Mouse (Mus musculus) adrenal gland, postnatal 10 days (tissue): ENCODE results near the gene Gm11634. TPM values are rescaled to one million over a fixed set of nuclear protein-coding genes. Genes with fewer than 3 reads are reported as not detected.
"Not testable (repeated sequence)": the region's sequence is repeated elsewhere in the genome, so short reads cannot be mapped to it uniquely, and the experiment has no call there.

Experiments used
- DNase-seq: peaks from one replicate; pipeline ENCODE4 v3.0.0; 2021; ENCODE audit warnings: mixed read lengths
- total RNA-seq, 2 experiments: library from RNA; stranded (reverse); gene quantifications; 2 replicates each; pipeline ENCODE4 v1.2.3; 2021

Gm11634 gene
- total RNA-seq, 2 experiments from 2014 or later: not detected

DNA sequence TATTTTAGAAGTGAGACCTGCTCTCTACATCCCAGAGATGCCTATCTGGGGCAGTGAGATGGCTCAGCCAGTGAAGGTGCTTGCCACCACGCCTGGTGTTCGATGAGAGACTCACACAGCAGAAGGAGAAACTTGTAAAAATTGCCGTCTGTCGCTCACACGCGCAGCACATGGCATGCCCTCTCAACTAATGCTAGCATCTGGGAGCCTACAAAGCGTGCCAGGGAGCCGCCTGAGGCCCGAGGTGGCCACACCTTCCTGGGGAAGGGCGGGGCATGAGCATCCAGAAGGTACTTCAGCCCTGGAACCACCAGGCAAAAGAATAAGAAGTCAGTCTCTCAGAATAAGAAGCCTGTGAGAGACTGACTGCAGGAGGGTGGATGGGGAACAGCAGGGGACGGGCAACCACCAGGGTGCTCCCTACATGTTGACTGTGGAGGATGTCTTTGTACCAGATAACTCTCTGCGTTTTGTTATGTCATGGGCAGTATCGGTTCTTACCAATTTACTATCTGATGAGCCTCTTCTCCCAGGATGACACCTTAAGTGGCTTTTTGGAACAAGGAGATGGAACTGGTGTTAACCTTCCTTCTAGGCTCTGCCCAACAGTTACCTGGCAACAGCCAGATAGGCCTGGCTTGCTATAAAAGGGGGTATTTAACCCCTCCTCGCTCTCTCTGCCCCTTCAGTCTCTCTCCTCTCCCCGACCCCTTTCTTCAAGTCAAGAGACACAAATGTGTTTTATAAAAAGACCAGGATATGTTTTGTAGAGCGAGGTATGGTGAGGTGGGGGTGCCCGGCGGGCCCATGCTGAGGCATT is 18.1 kb upstream of the Gm11634 start:
- DNase-seq: no peak

DNA sequence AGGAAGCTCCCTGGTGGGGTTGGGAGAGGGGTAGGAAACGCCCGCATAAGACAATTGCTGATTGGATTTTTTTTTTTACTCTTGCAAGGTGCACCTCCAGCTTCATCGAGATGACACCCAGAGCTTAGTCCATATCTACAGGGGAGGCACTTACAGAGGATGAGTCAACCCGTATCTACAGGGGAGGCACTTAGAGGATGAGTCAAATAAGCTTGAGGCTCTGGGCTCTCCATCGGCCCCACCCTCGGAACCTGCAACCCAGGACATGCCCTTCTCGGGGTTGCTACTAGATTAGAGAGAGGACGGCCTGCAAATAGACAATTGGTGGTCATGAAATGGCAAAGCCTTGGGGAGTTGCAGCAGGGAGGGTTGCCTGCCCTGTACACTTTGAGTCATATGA is 17.0 kb upstream of the Gm11634 start:
- no peak for DNase-seq

DNA sequence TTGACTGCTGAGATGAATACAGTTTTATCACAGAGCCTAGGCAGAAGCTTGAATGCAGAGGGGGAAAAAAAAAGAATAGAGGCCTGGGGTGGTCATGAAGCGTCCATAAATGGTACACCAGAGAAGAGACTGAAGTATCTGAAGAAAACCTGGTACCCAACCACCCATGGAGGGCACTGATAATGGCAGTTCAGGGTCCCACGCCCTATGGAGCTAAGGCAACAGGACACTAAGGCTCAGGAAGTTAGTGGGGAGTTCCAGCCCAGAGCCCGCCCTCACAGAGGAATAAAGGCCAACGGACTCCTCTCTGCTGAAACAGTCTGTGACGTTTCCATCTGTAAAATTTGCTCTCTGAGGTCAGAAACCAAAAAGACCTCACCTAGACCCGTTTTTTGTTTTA is 16.3 kb upstream of the Gm11634 start:
- no peak for DNase-seq

DNA sequence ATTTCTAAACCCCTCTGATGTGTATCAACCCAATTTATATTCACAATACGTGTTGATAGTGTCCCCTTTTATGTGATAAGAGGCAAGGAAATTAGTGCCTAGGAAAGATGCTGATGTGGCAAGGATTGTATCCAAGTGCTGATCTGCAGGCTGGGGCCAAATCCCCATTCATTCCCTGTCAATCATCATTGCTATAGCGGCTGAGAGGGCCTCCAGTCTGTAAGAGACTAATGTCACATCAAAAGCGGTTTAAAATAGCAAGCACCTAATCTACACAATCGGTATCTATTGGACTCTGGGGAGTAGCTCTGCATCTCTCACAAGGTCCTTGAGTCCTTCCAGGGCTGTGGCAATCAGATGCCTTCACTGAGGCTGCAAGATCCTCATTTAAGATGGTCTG is 15.1 kb upstream of the Gm11634 start:
- no peak for DNase-seq

DNA sequence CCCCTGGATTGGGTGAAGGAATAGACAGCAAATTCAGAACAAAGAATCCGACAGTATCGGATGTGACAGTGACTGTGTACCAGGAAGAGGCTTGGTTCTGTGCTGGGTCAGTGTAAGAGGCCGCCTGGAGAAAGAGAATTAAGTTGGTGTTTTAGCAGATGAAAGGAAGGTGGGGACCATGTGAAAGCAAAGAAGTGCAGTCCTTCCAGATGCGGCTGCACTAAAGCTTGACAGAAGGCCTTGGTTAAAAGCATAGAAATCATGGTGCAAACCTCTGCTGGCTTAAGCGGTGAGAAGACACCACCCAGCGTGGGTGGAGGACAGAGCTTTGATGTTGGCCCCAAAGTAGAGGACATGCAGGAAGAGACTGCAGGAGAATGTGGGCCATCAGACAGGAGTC is 14.5 kb upstream of the Gm11634 start:
- DNase-seq: no peak

DNA sequence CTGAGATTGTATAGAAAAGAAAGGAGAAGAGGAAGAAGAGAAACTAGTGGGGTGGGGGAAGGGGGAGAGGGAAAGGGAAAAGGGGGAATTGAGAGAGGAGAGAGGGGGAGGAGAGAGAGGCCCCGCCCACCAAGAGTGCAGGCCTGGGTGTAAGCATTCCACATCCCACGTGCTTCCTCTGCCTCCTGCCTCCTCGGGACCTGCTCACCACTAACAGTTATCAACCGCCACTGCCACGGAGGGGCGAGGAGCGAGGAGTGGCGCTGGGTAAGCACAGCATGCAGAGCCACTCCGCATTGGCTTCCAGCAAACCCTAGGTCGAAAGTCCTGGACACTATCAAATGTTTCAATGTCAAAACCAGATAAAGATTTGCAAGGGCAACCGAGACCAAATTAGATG is 11.4 kb upstream of the Gm11634 start:
- no peak for DNase-seq

DNA sequence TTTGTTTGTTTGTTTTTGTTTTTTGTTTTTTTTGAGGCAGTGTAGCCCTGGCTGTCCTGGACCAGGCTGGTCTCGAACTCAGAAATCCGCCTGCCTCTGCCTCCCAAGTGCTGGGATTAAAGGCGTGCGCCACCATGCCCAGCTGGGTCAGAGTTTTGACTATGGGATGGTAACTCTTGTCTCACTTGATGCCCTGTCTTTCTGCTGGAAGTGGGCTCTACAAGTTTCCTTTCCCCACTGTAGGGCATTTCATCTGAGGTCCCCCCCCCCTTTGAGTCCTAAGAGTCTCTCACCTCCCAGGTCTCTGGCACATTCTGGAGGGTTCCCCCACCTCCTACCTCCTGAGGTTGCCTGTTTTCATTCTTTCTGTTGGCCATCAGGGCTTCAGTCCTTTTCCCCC is 8.1 kb upstream of the Gm11634 start:
- DNase-seq: not testable (repeated sequence)

DNA sequence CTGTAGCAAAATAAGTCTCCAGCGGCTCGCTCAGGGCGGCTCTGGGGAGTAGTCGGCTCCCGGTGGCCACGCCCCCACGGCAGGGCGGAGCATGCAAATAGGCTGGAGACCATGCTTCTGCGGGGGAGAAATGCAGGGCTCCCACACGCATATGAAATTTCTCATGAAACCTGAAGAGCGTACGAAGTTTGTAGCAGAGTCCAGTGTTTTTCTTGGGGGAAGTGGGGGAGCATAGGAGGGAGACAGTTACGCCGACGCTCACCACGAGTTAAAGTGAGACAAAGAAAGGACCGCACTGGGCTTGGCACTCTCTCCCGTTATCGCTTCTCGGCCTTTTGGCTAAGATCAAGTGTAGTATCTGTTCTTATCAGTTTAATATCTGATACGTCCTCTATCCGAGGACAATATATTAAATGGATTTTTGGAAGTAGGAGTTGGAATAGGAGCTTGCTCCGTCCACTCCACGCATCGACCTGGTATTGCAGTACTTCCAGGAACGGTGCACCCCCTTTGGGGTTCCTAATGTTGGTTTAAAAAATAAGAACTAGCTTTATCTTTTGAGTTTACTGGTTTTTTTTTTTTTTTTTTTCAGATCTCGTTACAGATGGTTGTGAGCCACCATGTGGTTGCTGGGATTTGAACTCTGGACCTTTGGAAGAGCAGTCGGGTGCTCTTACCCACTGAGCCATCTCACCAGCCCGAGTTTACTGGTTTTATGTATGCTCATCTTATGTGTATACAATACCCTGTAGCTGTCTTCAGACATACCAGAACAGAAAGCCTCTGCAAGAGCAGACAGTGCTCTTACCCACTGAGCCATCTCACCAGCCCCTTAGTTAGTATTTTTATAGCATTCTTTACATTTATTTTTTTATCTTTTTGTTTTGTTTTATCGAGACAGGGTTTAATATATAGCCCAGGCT is 5.7 kb upstream of the Gm11634 start:
- peak; percentile 91 for DNase-seq

DNA sequence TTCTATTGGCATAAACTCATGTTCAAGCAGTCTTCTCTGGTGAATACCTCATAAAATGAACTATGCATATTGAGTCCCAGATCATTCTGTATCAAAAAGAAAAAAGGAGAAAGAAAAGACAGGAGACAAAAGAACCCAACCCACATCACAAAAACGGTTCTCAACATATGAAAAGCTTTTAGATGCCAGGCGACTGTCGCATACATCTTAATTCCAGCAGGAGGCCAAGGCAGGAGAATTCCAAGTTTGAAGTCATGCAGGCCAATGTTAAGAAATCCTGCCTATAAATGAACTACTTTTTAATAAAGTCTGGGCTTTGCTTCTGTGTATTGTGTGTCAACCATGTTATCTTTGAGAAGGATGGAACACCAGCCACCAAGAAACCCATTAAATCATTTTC is 5.1 kb upstream of the Gm11634 start:
- no peak for DNase-seq

DNA sequence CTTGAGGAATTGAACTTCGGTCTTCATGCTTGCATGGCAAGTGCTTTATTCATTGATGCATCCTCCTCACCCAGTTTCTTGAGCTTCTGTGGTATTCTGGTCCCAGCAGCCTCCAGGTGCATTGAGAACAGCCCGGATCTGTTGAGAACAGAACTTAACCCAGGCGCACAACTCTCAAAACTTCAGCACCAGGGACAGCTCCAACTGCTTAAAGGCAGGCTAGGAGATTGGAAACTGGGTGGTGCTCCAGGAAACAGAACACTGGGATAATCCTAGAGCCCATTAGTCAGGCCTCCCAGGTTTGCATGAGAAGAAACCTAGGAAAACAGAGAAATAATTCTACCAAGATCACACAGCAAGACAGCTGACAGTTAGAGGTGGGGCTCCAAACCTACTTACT is 3.4 kb upstream of the Gm11634 start:
- peak; percentile 85 for DNase-seq

DNA sequence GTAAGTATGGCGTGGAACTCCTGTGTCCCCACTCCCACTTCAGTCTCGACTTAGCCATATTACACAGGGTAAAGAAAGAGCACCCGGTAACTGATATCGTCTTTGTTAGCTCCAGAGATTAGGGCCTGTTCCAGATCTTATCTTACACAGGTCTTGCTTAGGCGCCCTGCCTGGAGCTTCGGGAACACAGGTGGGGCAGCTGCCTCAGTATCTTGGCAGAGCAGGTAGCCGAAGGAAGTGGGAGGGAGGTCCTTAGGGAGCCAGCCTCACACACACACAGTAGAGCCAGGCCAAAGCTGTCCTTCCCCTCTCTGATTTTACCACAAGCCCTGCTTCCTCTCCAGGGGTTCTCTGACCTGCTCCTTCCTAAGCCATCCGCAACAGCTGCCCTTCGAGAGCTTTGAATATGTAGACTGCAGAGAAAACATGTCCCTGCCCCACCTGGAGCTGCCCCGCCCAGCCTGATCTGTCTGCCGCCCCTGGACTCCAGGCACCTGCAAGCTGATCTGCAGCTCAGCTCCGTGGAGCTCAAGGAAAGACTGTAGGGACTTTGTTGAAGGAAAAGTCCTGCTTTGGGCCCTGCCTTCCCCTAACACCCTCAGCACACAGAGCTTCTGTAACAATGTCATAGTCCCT is 8.9 kb downstream of the Gm11634 start:
- DNase-seq: no peak

DNA sequence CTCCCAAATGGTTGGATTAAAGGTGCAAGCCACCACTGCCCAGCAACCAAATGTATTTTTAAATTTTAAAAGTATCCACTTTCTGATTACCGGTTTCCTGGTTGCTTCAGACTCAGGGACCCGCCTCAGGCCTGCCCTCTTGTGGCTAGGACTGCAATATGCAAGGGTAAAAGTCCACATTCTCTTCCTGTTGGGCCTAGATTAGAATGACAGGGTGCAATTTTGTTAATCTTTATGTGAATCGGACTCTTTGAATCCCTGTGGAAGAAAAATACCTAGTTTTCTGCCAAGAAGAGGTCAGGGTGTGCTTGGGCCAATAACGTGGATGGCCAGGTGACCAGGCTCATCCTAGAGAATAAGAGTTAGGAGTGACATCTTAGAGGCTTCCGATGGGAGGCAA is 9.6 kb downstream of the Gm11634 start:
- DNase-seq: peak; percentile 70

DNA sequence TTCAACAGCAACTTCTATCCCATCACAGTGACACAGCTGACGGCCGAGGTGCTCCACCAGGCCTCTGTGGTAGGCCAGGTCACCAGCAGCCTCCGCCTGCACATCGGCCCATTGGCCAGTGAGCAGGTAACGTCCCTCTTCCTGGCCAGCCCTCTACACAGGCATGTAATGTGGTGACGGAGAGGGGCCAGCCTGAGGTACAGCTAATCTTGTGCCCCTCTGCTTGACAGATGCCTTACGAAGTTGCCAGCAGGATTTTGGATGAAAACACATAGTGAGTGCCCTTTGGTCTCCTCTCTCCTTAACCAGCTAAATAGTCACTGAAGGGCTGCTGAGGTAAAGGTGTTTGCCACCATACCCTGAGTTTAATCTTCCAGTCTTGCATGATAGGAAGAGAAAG is 10.2 kb downstream of the Gm11634 start:
- no peak for DNase-seq

DNA sequence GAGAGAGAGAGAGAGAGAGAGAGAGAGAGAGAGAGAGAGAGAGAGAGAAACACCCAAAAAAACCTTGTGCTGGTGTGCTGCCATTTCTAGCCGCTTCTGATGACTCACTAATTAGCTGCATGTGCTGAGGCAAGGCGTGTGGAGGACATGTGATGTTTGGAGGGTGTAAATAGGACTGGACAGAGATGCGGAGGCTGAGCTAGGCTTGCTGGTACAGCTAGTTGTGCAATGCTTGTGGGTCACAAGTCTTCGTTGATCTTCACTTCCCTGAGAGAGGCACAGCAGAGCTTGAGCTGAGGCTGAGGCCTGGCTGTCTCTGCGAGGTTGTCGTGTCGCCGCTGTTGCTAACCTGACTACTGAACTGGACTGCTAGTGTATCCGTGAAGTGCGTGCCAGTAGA is 11.4 kb downstream of the Gm11634 start:
- peak; percentile 12 for DNase-seq

DNA sequence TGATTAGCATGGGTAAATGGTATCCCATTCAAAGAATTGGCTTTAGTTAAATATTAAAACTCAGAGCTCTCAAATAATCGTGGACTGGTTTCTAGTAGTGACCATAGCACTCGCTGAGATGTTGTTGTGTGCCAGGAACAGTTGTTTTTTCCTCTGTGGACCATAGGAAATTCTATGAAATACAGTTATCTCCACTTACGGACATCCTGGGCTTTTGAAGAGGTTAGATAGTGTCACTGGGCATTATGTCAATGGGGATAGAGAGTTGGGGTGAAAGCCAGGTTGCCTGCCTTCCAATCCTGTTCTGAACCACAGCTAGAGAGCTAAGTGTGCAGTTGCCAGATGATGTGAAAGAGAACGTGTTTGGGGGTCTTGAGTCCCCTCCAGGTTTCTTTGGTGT is 13.3 kb downstream of the Gm11634 start:
- DNase-seq: no peak

DNA sequence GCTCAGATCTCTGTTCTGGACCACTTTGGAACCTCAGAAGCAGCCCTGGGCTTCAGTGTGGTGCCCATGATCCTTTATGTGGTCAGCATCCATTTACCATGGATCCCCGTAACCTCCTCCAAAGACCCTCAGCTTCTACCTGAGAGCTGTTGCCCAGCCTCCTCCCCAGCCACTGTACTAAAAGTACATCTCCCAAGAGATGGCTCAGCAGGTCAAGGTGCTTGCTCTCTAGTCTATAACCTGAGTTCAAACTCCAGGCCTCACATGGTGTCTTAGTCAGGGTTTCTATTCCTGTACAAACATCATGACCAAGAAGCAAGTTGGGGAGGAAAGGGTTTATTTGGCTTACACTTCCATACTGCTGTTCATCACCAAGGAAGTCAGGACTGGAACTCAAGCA is 14.0 kb downstream of the Gm11634 start:
- not testable (repeated sequence) for DNase-seq

DNA sequence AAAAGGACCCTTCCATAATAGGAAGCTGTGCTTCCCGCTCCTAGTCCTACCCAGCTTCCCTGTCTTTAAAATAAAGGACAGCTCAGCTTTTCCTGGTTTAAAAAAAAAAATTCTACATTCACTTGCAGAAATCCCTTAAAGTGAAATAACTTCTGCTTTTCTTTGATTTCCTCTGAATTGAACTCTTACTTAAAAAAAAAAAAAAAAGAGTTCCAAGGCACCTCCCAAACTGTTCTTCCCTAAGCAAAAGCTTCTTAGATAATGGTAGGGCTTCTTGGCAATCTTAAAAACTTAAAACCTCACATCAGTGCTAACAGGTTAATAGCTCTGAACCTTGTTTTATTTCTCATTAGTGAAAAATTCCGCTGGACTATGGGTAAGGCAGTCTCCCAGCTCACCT is 15.9 kb downstream of the Gm11634 start:
- no peak for DNase-seq

DNA sequence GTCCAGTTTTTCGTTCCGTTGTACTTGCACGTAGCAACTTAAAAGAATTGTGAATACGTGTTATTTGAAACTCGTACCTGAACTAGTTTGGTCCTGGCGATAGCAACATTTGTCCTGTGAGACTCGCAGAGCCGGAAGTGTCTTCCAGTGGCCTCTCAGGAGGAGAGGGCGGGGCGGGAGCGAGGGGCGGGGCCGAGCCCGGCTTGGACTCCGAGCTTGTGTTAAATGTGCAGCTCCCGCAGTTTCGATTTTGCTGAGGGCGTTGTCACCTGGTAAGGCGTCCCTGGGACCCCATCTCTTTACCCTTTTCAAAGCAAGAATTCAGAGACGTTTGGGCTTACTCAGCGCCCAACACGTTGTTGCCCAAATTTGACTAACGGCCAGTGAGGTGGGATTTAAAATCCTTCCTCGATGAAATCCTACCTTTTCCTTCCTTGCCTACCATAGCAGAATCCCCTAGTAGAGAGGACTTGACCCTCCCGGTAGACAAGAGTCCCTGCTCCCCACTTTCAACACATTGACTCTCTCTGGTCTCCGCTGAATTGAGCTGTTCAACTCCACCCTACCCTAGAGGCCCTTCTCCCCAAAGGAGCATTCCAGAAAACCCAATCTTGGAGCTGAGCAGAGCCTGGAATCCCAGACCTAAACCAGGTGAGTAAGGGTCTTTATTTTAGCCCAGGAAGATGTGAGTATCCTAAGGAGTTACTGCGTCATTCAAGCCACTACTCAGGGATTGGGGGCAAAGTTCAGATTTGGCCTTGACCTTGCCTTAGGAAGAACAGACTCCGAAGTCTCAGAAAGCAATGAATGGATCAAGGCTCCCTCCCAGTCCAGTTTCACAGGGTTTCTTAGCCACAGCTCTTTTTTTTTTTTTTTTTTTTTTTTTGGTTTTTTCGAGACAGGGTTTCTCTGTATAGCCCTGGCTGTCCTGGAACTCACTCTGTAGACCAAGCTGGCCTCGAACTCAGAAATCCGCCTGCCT is 16.7 kb downstream of the Gm11634 start, which contains the start of gene Tmem106a:
TSS of gene Tmem106a (plus strand) at position 189 of the 982 bp plus-strand sequence.
- peak; percentile 86 for DNase-seq

DNA sequence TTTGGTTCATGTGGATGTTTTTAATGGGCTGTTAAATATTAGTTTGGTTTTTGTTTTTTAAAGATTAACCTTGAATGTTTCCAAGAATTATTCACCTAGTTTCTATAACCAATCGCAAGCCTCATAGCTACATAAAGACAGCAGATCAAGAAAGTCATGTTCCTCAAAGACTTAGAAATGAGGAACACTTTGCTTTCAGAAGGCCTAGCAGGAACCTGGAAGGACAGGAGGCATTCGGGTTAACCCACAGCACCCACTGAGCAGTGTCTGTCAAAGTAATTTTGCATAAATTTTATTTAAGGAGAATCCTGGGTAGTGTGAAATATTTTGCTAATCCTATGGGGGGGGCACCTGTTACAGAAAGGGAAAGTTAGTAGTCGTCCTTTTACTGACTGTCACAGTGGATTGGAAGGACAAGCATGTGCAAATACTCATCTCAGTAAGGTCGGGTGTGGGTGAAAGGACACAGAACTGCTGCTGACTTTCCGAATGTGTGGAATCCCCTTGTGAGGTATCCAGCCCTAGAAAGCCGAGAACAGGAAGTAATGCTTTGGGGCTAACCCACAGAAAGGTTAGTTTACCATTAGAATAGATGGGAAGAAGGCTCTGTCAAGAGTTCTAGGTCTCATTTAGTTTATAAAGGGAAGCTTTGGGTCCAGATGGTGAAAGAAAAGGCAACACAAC is 17.8 kb downstream of the Gm11634 start:
- no peak for DNase-seq

DNA sequence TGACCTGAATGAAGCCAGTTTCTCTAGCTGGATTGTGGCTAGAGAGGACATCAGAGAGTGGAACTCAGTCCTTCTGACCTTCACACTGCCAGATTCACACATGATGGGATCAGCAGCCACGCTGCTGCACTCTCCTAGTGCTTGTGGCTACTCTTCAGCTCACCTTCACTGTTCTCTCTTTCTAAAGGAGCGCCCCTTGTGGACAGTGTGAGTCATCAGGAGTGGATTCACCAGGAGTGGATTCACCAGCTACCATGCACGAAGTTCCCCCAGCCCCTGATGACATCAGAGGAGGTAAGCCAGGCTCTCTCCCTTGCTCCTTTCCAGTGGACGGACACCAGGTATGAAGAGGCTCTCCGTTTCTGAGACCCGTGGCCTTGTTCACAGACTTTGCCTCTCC is 22.9 kb downstream of the Gm11634 start:
- peak; percentile 2 for DNase-seq

DNA sequence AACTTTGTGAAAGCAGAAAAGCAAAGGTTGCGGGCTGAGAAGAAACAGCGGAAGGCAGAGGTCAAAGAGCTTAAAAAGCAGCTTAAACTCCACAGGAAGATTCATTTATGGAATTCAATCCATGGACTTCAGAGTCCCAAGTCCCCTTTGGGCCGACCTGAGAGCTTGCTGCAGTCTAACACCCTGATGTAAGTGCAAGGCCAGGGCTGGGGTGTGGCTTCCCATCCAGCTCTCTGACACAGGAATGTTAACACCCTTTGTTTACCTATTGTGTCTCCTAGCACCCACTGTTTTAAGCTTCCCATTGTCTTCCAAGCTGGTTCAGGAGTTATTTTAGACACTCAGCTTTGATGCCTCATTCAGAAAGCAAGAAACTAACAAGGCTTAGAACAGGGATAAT is 30.6 kb downstream of the Gm11634 start:
- DNase-seq: no peak
